Mouse (Mus musculus): Measurements from ENCODE around the gene Memo1.
"Not testable (repeated sequence)": the region's sequence is repeated elsewhere in the genome, so short reads cannot be mapped to it uniquely, and the experiment has no call there.

Gene Memo1

GRCm38 (mm10) chr17:74264333-74265155 is 30.8 kb downstream of the Memo1 start:
- in situ Hi-C loops (cut with MboI, MseI): no loop called here

- in situ Hi-C loops (cut with MboI, MseI): no loop called here
These were observed 32.9 kb downstream of the Memo1 start for GRCm38 (mm10) chr17:74262415-74262814.

GRCm38 (mm10) chr17:74245284-74245683 is 50.0 kb downstream of the Memo1 start:
- in situ Hi-C loops (cut with MboI, MseI): no loop called here

- in situ Hi-C loops (cut with MboI, MseI): no loop called here
These were observed 52.5 kb downstream of the Memo1 start for GRCm38 (mm10) chr17:74242788-74243187.

GRCm38 (mm10) chr17:74240322-74240721 is 55.0 kb downstream of the Memo1 start:
- in situ Hi-C loops (cut with MboI, MseI): no loop called here

GRCm38 (mm10) chr17:74228131-74228759 is 67.1 kb downstream of the Memo1 start:
- in situ Hi-C loops (cut with MboI, MseI): no loop called here

- in situ Hi-C loops (cut with MboI, MseI): no loop called here
These were observed 78.0 kb downstream of the Memo1 start for GRCm38 (mm10) chr17:74217304-74217703.

- in situ Hi-C loops (cut with MboI, MseI): not testable (repeated sequence)
These were observed 82.3 kb downstream of the Memo1 start for GRCm38 (mm10) chr17:74212831-74213524.

- in situ Hi-C loops (cut with MboI, MseI): no loop called here
These were observed 86.0 kb downstream of the Memo1 start for GRCm38 (mm10) chr17:74209143-74209908.

- in situ Hi-C loops (cut with MboI, MseI): no loop called here
These were observed 99.4 kb downstream of the Memo1 start for GRCm38 (mm10) chr17:74195943-74196342.

- in situ Hi-C loops (cut with MboI, MseI): no loop called here
These were observed 100.6 kb downstream of the Memo1 start for GRCm38 (mm10) chr17:74194755-74195154.

- in situ Hi-C loops (cut with MboI, MseI): no loop called here
These were observed 101.9 kb downstream of the Memo1 start for GRCm38 (mm10) chr17:74193463-74193862.

- in situ Hi-C loops (cut with MboI, MseI): no loop called here
These were observed 103.9 kb downstream of the Memo1 start for GRCm38 (mm10) chr17:74191446-74191845.

- in situ Hi-C loops (cut with MboI, MseI): no loop called here
These were observed 109.1 kb downstream of the Memo1 start for GRCm38 (mm10) chr17:74186197-74186596.

GRCm38 (mm10) chr17:74184739-74185138 is 110.6 kb downstream of the Memo1 start:
- in situ Hi-C loops (cut with MboI, MseI): no loop called here

- in situ Hi-C loops (cut with MboI, MseI): no loop called here
These were observed 114.4 kb downstream of the Memo1 start for GRCm38 (mm10) chr17:74180889-74181288.

- in situ Hi-C loops (cut with MboI, MseI): not testable (repeated sequence)
These were observed 115.7 kb downstream of the Memo1 start for GRCm38 (mm10) chr17:74179640-74180039.

- in situ Hi-C loops (cut with MboI, MseI): no loop called here
These were observed 121.6 kb downstream of the Memo1 start for GRCm38 (mm10) chr17:74173726-74174125.

GRCm38 (mm10) chr17:74172834-74173233 is 122.5 kb downstream of the Memo1 start:
- in situ Hi-C loops (cut with MboI, MseI): no loop called here

GRCm38 (mm10) chr17:74159443-74159894 is 135.9 kb downstream of the Memo1 start:
- in situ Hi-C loops (cut with MboI, MseI): loop anchor here (10.0 kb wide), 1 partner anchor 1345 kb away; no protein-coding TSS in a partner anchor

GRCm38 (mm10) chr17:74158161-74158560 is 137.2 kb downstream of the Memo1 start:
- in situ Hi-C loops (cut with MboI, MseI): loop anchor here (10.0 kb wide), 1 partner anchor 1343 kb away; no protein-coding TSS in a partner anchor
